Mouse (Mus musculus) adrenal gland, postnatal 14 days (tissue): ENCODE data around the gene Pskh1. TPM values are rescaled to one million over a fixed set of nuclear protein-coding genes. Genes with fewer than 3 reads are reported as not detected.

Experiments
- DNase-seq: peaks from one replicate; pipeline ENCODE4 v3.0.0; 2021; ENCODE audit warnings: mixed read lengths
- microRNA-seq, 2 experiments: library from miRNA; unstranded; fragments of <30 nt; microRNA quantifications; one replicate each; pipeline ENCODE4 v1.2.0; 2021
- total RNA-seq: library from RNA; stranded (reverse); gene quantifications from 2 replicates; pipeline ENCODE4 v1.2.3, GENCODE M21; 2021

Pskh1 gene
- total RNA-seq, 1 experiment from 2014 or later = 32.2 TPM

- peak; percentile 78 for DNase-seq
Observed at GRCm38 (mm10) chr8:105957813-105958212, 57.6 kb downstream of the Pskh1 start.

- peak; percentile 41 for DNase-seq
Observed at GRCm38 (mm10) chr8:105959350-105959749, 59.1 kb downstream of the Pskh1 start.

- DNase-seq = no peak
Observed at GRCm38 (mm10) chr8:105961101-105961500, 60.9 kb downstream of the Pskh1 start.

- no peak for DNase-seq
Observed at GRCm38 (mm10) chr8:105961536-105961935, 61.3 kb downstream of the Pskh1 start.

GRCm38 (mm10) chr8:105964506-105965265, 64.4 kb downstream of the Pskh1 start:
- DNase-seq = no peak

GRCm38 (mm10) chr8:105965266-105965904, 65.1 kb downstream of the Pskh1 start:
- peak; percentile 78 for DNase-seq

- peak; percentile 92 for DNase-seq
Observed at GRCm38 (mm10) chr8:105965905-105966341, 65.7 kb downstream of the Pskh1 start, which contains the start of gene Slc12a4. Slc12a4 (minus strand) TSS chr8:105966097.

GRCm38 (mm10) chr8:105966692-105967311, 66.6 kb downstream of the Pskh1 start:
- peak; percentile 40 for DNase-seq

GRCm38 (mm10) chr8:105969367-105969766, 69.1 kb downstream of the Pskh1 start:
- DNase-seq = no peak

GRCm38 (mm10) chr8:105971019-105971720, 70.9 kb downstream of the Pskh1 start:
- no peak for DNase-seq

GRCm38 (mm10) chr8:105975363-105975762, 75.1 kb downstream of the Pskh1 start:
- DNase-seq = no peak

- no peak for DNase-seq
Observed at GRCm38 (mm10) chr8:105979325-105979724, 79.1 kb downstream of the Pskh1 start, which contains the start of gene Dpep3. Dpep3 (minus strand) TSS chr8:105979429.

- no peak for DNase-seq
Observed at GRCm38 (mm10) chr8:105981146-105981545, 80.9 kb downstream of the Pskh1 start.

Small RNAs within 50 kb of the gene (microRNA-seq; reads per million reads assigned to microRNA genes)
- 0 reads per million in 2 experiments for gene Mir7074

Other genes with a start within 250 kb of the Pskh1 start
- gene Carmil2, start 214.2 kb upstream of the Pskh1 start, total RNA-seq = 3.1 and 8.1 TPM in 2 replicates
- gene Acd, start 199.3 kb upstream of the Pskh1 start, total RNA-seq = 23.3 and 23.8 TPM in 2 replicates
- 10.6 and 11.0 TPM in 2 replicates for gene Pard6a, start 199.3 kb upstream of the Pskh1 start, total RNA-seq
- gene 4933405L10Rik, start 192.8 kb upstream of the Pskh1 start, total RNA-seq = not detected in 2 replicates
- gene Enkd1, start 192.2 kb upstream of the Pskh1 start, total RNA-seq = 5.4 and 6.0 TPM in 2 replicates
- 7.8 and 11.3 TPM in 2 replicates for gene Gfod2, start 141.8 kb upstream of the Pskh1 start, total RNA-seq
- 27.3 and 29.8 TPM in 2 replicates for gene Ranbp10, start 73.1 kb upstream of the Pskh1 start, total RNA-seq
- gene Tsnaxip1, start 72.7 kb upstream of the Pskh1 start, total RNA-seq = not detected in 2 replicates
- gene Cenpt, start 47.2 kb upstream of the Pskh1 start, total RNA-seq = 8.5 and 11.2 TPM in 2 replicates
- gene Thap11, start 45.3 kb upstream of the Pskh1 start, total RNA-seq = 30.9 and 31.0 TPM in 2 replicates
- 22.3 and 41.4 TPM in 2 replicates for gene Nutf2, start 39.9 kb upstream of the Pskh1 start, total RNA-seq
- 30.1 and 33.5 TPM in 2 replicates for gene Edc4, start 19.6 kb upstream of the Pskh1 start, total RNA-seq
- 1.0 TPM in 1 of 2 replicates, not detected in the other for gene Nrn1l, start 6.9 kb upstream of the Pskh1 start, total RNA-seq
- gene Ctrl, start 33.4 kb downstream of the Pskh1 start, total RNA-seq = 0.59 TPM in 1 of 2 replicates, not detected in the other
- 49.2 and 65.5 TPM in 2 replicates for gene Psmb10, start 38.0 kb downstream of the Pskh1 start, total RNA-seq
- 5.3 and 54.9 TPM in 2 replicates for gene Lcat, start 42.9 kb downstream of the Pskh1 start, total RNA-seq
- gene Slc12a4, start 65.7 kb downstream of the Pskh1 start, total RNA-seq = 36.9 and 42.5 TPM in 2 replicates
- gene Dpep3, start 79.0 kb downstream of the Pskh1 start, total RNA-seq = not detected in 2 replicates
- gene Dus2, start 90.9 kb downstream of the Pskh1 start, total RNA-seq = 14.9 and 15.5 TPM in 2 replicates
- not detected in 2 replicates for gene Dpep2nb, start 105.5 kb downstream of the Pskh1 start, total RNA-seq
- gene Ddx28, start 111.4 kb downstream of the Pskh1 start, total RNA-seq = 14.2 and 14.5 TPM in 2 replicates
- gene Nfatc3, start 158.4 kb downstream of the Pskh1 start, total RNA-seq = 47.3 and 47.6 TPM in 2 replicates
- gene Esrp2, start 236.5 kb downstream of the Pskh1 start, total RNA-seq = 5.3 and 8.8 TPM in 2 replicates
- gene Pla2g15, start 250.0 kb downstream of the Pskh1 start, total RNA-seq = 13.5 and 18.6 TPM in 2 replicates